Mouse (Mus musculus): ENCODE results near the gene Gga2. TPM values are rescaled to one million over a fixed set of nuclear protein-coding genes. Genes with fewer than 3 reads are reported as not detected.

Gene Gga2
- total RNA-seq, 2 experiments from 2014 or later, result 17.4 to 36.3 TPM

DNA sequence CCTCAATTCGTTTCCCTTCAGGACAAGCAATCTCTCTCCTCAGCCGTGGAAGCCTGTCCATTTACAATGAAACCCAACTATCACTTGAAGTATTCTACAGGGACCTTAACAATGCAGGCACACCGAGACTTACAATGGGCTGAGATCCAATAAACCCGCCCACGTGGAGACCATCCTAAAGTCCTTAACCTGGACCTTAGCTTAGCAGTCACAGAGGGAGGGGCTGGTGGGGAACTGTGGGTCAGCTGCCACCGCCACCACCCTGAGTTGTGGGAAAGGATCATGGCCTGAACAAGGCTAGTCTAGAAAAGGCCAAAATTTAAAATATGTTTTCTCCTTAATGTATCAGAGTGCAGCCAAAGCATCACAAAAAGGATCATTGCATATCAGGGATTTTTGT lies 81.8 kb downstream of the Gga2 start:
- DNase-seq (ENCODE audit: low spot score in 2 of 2), result no peak

DNA sequence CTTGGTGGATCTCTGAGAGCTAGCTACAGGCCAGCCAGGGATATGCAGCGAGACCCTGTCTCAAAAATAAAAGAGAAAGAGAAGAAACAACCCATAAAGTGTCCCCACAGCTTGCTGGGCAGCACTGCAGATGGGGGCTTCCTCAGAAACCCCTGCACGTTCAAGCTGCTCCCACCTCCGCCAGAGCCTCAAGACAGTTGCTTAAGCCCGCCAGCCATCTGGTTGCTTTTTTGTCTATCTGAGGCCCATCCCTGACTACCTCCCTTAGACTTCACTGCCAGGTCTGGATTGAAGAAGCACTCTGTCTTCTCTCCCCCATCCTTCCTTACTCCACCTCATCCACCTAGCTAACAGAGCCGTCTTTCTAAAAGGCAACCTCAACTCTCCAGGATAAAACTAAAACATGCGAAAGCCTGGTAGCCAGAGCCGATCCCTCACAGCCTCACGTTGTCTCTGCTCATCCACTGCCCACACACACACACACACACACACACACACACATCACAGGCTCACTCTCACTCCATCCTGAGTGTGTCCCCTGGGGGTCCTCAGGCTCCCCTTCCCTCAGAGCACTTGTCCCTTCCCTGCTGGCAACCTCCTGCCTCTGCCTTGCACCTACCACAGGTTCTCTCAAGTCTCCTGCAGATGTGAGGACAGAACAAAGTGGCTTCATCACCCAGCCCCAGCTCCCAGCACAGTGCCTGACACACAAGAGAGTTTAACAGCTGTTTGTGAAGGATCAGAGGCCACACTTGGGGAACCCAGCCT lies 82.7 kb downstream of the Gga2 start:
- no peak for DNase-seq (ENCODE audit: low spot score in 2 of 2)

DNA sequence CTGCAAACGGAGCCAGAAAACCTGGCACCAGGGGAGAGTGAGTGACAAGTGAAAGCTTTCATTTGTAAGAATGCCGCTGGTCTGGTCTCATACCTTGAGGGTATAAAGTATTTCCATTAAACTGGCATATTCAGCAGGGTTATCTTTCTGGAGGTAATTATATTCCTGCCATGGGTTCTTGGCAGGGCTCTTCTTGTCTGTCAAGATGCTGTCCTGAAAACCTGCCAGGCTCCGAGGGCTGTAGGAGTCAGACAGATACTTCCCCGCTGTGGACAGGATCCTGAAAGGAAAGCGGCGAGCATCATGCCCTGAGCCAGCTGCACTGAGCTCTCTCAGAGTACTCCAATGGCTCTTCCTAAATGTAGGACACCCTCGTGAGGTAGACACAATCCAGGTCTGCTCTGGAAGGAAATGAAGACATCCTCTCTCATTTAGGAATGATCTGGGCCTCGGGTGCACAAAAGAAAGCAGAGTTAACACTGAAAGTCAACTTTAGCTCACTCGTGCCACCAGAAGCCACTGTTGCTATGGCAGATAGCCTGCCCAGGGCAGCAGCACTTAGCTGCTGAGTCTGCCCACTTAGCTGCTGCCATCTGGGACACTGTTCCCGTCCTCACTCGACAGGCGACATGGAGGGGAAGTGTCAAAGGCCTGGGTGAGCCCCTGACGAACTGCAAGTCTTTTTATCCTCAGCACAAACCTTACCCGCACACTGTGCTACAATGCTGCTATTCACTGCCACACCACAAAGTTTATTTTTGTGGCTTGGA lies 84.0 kb downstream of the Gga2 start:
- DNase-seq (ENCODE audit: low spot score in 2 of 2), result no peak

Other genes starting within 250 kb of the Gga2 start
- gene Scnn1b, start 156.2 kb downstream of the Gga2 start, total RNA-seq (2021), result under 1 TPM in 1 of 2 experiments, not detected in 1; 0.26 TPM
- 10 to 100 TPM; 26.5 to 27.5 TPM for gene Cog7, start 39.5 kb downstream of the Gga2 start, total RNA-seq (2021)
- 10 to 100 TPM; 62.0 to 70.5 TPM for gene Ubfd1, start 46.0 kb upstream of the Gga2 start, total RNA-seq (2021)
- gene Ears2, start 46.0 kb upstream of the Gga2 start, total RNA-seq (2021), result 10 to 100 TPM; 20.9 to 23.5 TPM
- 100 to 1,000 TPM; 535 to 745 TPM for gene Ndufab1, start 80.7 kb upstream of the Gga2 start, total RNA-seq (2021)
- 1 to 10 TPM in 1 of 2 experiments, under 1 TPM in 1; 0.96 to 1.7 TPM for gene Palb2, start 111.8 kb upstream of the Gga2 start, total RNA-seq (2021)
- gene Dctn5, start 111.8 kb upstream of the Gga2 start, total RNA-seq (2021), result 10 to 100 TPM; 56.4 to 57.8 TPM
- 1 to 10 TPM; 1.1 to 1.7 TPM for gene Plk1, start 138.2 kb upstream of the Gga2 start, total RNA-seq (2021)
- gene Ern2, start 165.0 kb upstream of the Gga2 start, total RNA-seq (2021), result under 1 TPM; 0.13 to 0.22 TPM
- gene Chp2, start 198.3 kb upstream of the Gga2 start, total RNA-seq (2021), result 1 to 10 TPM; 2.0 to 4.5 TPM